ENCODE assay signal across 27 mouse cellular contexts in the genomic region with DNA sequence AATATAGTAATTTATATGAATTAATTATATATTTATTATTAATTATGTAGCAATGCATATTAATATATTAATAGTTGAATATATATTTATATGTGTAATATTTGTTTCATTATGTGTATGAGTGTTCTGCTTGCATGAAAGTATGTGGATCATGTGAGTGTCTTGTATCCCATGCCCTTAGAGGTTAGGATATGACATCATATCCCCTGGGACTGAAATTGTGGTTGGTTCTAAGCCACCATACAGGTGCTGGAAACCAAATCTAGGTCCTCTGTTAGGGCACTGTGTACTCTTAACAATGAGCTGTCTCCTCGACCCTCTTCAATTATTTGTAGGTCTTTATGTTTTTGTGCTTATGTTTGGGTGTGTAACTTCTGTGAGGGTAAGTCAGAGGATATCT. TPM values are rescaled to one million over a fixed set of nuclear protein-coding genes. Genes with fewer than 3 reads are reported as not detected.
"Had no signal": no experiment of that assay in that cellular context is flagged by ENCODE, and none has a peak within 500 bp of the region (broad histone marks: within the 10 kb centered on the region; RNA-seq: fewer than 3 reads in every experiment).

No protein-coding gene starts in this region.

- ATAC-seq: liver, embryonic 12.5 days had no signal

- H3K4me1 ChIP-seq: limb, embryonic 13.5 days; liver, embryonic 12.5 days; liver, embryonic 15.5 days; lung, embryonic 15.5 days; neural tube, embryonic 13.5 days; stomach, embryonic 15.5 days had no signal

- H3K27ac ChIP-seq: left cerebral cortex, adult 2 months; limb, embryonic 10.5 days; limb, embryonic 13.5 days; liver, embryonic 12.5 days; liver, embryonic 15.5 days; lung, embryonic 15.5 days; neural tube, embryonic 13.5 days; stomach, embryonic 15.5 days had no signal

- H3K4me3 ChIP-seq: left cerebral cortex, adult 2 months; limb, embryonic 10.5 days; limb, embryonic 13.5 days; liver, embryonic 12.5 days; liver, embryonic 15.5 days; lung, embryonic 15.5 days; neural tube, embryonic 13.5 days; stomach, embryonic 15.5 days had no signal

- H3K4me2 ChIP-seq: limb, embryonic 13.5 days; liver, embryonic 12.5 days; liver, embryonic 15.5 days; lung, embryonic 15.5 days; midbrain, embryonic 11.5 days; neural tube, embryonic 13.5 days; stomach, embryonic 15.5 days had no signal

- H3K9ac ChIP-seq: limb, embryonic 13.5 days; liver, embryonic 12.5 days; liver, embryonic 15.5 days; lung, embryonic 15.5 days; neural tube, embryonic 13.5 days; stomach, embryonic 15.5 days had no signal

- DNase-seq: kidney, adult 11 months; kidney, adult 9 months; kidney, postnatal 14 days; kidney, postnatal 4 days; layer of hippocampus, adult 9-11 months; liver; lung, adult 18-20 months; lung, postnatal 10 days; lung, postnatal 36 days; midbrain, embryonic 14.5 days; right cerebral cortex, adult 18-20 months; right cerebral cortex, postnatal 14 days; right cerebral cortex, postnatal 4 days; thymus, postnatal 36 days had no signal

- H3K27me3 ChIP-seq: limb, embryonic 13.5 days; liver, embryonic 12.5 days; liver, embryonic 15.5 days; lung, embryonic 15.5 days; neural tube, embryonic 13.5 days; stomach, embryonic 15.5 days had no signal

- H3K9me3 ChIP-seq: limb, embryonic 10.5 days; limb, embryonic 13.5 days; liver, embryonic 12.5 days; liver, embryonic 15.5 days; lung, embryonic 15.5 days; neural tube, embryonic 13.5 days; stomach, embryonic 15.5 days had no signal

- H3K36me3 ChIP-seq: limb, embryonic 10.5 days; limb, embryonic 13.5 days; liver, embryonic 12.5 days; liver, embryonic 15.5 days; lung, embryonic 15.5 days; neural tube, embryonic 13.5 days; stomach, embryonic 15.5 days had no signal

RNA-seq across cellular contexts. Expression of a gene that starts 41.9 kb away (rescaled TPM):
- total RNA-seq: layer of hippocampus, adult 18-20 months; layer of hippocampus, postnatal 25 days; left cerebral cortex, adult 2 months; left cerebral cortex, postnatal 10 days; megakaryocyte-erythroid progenitor cell, adult 5-6 weeks had no signal
- polyA plus RNA-seq: liver, embryonic 12.5 days; midbrain, embryonic 14.5 days had no signal
